Mouse (Mus musculus): Measurements from ENCODE around the gene Frmd3. TPM values are rescaled to one million over a fixed set of nuclear protein-coding genes. Genes with fewer than 3 reads are reported as not detected.

The Frmd3 gene
- polyA plus RNA-seq (2021) = not detected

GRCm38 (mm10) chr4:74013211-74014047 lies at the start of gene Frmd3:
Gene Frmd3 (plus strand): TSS chr4:74013442.
- in situ Hi-C loops (cut with MboI; ENCODE audit: low pct_unique_long_range_greater_than_20kb) = no loop called here
- DNase-seq (ENCODE audit: low read depth, low spot score) (no peak), ATAC-seq (no peak)
- CTCF ChIA-PET = no interaction called here
- TF ChIP-seq CTCF (IDR thresholded peaks at IDR 0.05) = no peak
- H3K27me3 ChIP-seq = peaks cover 5% of the 10 kb centered on the region
- POLR2A ChIA-PET = no interaction called here

- H3K27me3 ChIP-seq = no peaks in the 10 kb centered on the region
- no peak for ATAC-seq
- POLR2A ChIA-PET = no interaction called here
- no peak for TF ChIP-seq CTCF (IDR thresholded peaks at IDR 0.05)
- CTCF ChIA-PET = interaction anchor here (0.8 kb wide), 1 partner anchor 10 kb away, joined by 3 read pairs; no protein-coding TSS in a partner anchor
- in situ Hi-C loops (cut with MboI; ENCODE audit: low pct_unique_long_range_greater_than_20kb) = no loop called here
- no peak for DNase-seq (ENCODE audit: low read depth, low spot score)
Measured at GRCm38 (mm10) chr4:73980454-73980853, 32.8 kb upstream of the Frmd3 start.

GRCm38 (mm10) chr4:74012277-74012676 lies 965 bp upstream of the Frmd3 start:
- DNase-seq (ENCODE audit: low read depth, low spot score) (no peak), ATAC-seq (no peak)
- in situ Hi-C loops (cut with MboI; ENCODE audit: low pct_unique_long_range_greater_than_20kb) = no loop called here
- no peak for TF ChIP-seq CTCF (IDR thresholded peaks at IDR 0.05)
- CTCF ChIA-PET = no interaction called here
- POLR2A ChIA-PET = no interaction called here
- peaks cover 5% of the 10 kb centered on the region for H3K27me3 ChIP-seq

- peaks cover 5% of the 10 kb centered on the region for H3K27me3 ChIP-seq
- no peak for TF ChIP-seq CTCF (IDR thresholded peaks at IDR 0.05)
- ATAC-seq (no peak), DNase-seq (ENCODE audit: low read depth, low spot score) (no peak)
- ChIA-PET CTCF (no interaction called here), POLR2A (no interaction called here)
- in situ Hi-C loops (cut with MboI; ENCODE audit: low pct_unique_long_range_greater_than_20kb) = no loop called here
Measured at GRCm38 (mm10) chr4:74012700-74013099, 542 bp upstream of the Frmd3 start.

GRCm38 (mm10) chr4:74014048-74014500 lies 832 bp downstream of the Frmd3 start:
- DNase-seq (ENCODE audit: low read depth, low spot score) (no peak), ATAC-seq (no peak)
- ChIA-PET CTCF (no interaction called here), POLR2A (no interaction called here)
- no peak for TF ChIP-seq CTCF (IDR thresholded peaks at IDR 0.05)
- peaks cover 5% of the 10 kb centered on the region for H3K27me3 ChIP-seq
- in situ Hi-C loops (cut with MboI; ENCODE audit: low pct_unique_long_range_greater_than_20kb) = no loop called here

- POLR2A ChIA-PET = no interaction called here
- ATAC-seq = no peak
- H3K27me3 ChIP-seq = no peaks in the 10 kb centered on the region
- CTCF ChIA-PET = no interaction called here
- DNase-seq (ENCODE audit: low read depth, low spot score) = no peak
- no peak for TF ChIP-seq CTCF (IDR thresholded peaks at IDR 0.05)
- in situ Hi-C loops (cut with MboI; ENCODE audit: low pct_unique_long_range_greater_than_20kb) = no loop called here
Measured at GRCm38 (mm10) chr4:74020084-74020483, 6.8 kb downstream of the Frmd3 start.

GRCm38 (mm10) chr4:74043226-74043625 lies 30.0 kb downstream of the Frmd3 start:
- ATAC-seq = no peak
- DNase-seq (ENCODE audit: low read depth, low spot score) = no peak
- in situ Hi-C loops (cut with MboI; ENCODE audit: low pct_unique_long_range_greater_than_20kb) = no loop called here
- CTCF ChIA-PET = no interaction called here
- TF ChIP-seq CTCF (IDR thresholded peaks at IDR 0.05) = no peak
- POLR2A ChIA-PET = no interaction called here
- H3K27me3 ChIP-seq = no peaks in the 10 kb centered on the region

- H3K27me3 ChIP-seq = no peaks in the 10 kb centered on the region
- ChIA-PET CTCF (no interaction called here), POLR2A (no interaction called here)
- DNase-seq (ENCODE audit: low read depth, low spot score) (no peak), ATAC-seq (no peak)
- TF ChIP-seq CTCF (IDR thresholded peaks at IDR 0.05) = no peak
- in situ Hi-C loops (cut with MboI; ENCODE audit: low pct_unique_long_range_greater_than_20kb) = no loop called here
Measured at GRCm38 (mm10) chr4:74051692-74052091, 38.5 kb downstream of the Frmd3 start.

GRCm38 (mm10) chr4:74076727-74077126 lies 63.5 kb downstream of the Frmd3 start:
- no peaks in the 10 kb centered on the region for H3K27me3 ChIP-seq
- no peak for ATAC-seq
- DNase-seq (ENCODE audit: low read depth, low spot score) = no peak
- ChIA-PET CTCF (no interaction called here), POLR2A (no interaction called here)
- no peak for TF ChIP-seq CTCF (IDR thresholded peaks at IDR 0.05)
- in situ Hi-C loops (cut with MboI; ENCODE audit: low pct_unique_long_range_greater_than_20kb) = no loop called here

- in situ Hi-C loops (cut with MboI; ENCODE audit: low pct_unique_long_range_greater_than_20kb) = no loop called here
- POLR2A ChIA-PET = no interaction called here
- no peak for ATAC-seq
- H3K27me3 ChIP-seq = no peaks in the 10 kb centered on the region
- no peak for TF ChIP-seq CTCF (IDR thresholded peaks at IDR 0.05)
- DNase-seq (ENCODE audit: low read depth, low spot score) = no peak
- CTCF ChIA-PET = no interaction called here
Measured at GRCm38 (mm10) chr4:74110816-74111215, 97.6 kb downstream of the Frmd3 start.

GRCm38 (mm10) chr4:74191528-74191927 lies 178.3 kb downstream of the Frmd3 start:
- DNase-seq (ENCODE audit: low read depth, low spot score) (no peak), ATAC-seq (no peak)
- peaks cover 2% of the 10 kb centered on the region for H3K27me3 ChIP-seq
- ChIA-PET POLR2A (no interaction called here), CTCF (no interaction called here)
- in situ Hi-C loops (cut with MboI; ENCODE audit: low pct_unique_long_range_greater_than_20kb) = no loop called here
- TF ChIP-seq CTCF (IDR thresholded peaks at IDR 0.05) = no peak
